Mouse (Mus musculus) thymus, postnatal 14 days (tissue): ENCODE data around the gene Efhc2.

ENCODE experiments used
- DNase-seq: peaks from one replicate; pipeline ENCODE4 v3.0.0; 2021

The Efhc2 gene

DNA sequence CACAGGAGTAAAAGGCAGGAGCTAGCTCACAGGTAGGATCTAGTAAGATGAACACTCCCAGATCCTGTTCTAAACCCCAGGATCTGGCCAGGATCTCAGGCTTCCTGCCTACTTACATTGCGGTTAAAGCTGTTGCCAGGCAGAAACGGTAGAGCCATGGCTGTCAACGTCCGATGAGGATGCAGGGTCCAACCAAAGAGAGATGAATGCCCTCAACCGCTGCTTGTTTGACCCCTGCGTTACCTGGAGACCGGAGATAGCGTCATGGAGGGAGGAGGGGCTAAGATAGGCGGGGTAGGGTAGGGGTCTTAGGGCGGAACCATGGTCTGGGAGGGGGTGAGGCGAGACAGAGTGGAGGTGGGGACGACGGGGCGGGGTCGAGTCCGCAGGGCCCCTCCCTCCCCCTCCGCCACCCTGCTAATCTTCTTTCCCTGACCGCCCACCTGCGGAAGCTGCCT lies at the start of gene Efhc2:
Efhc2 (minus strand) TSS at position 243 of the 458 bp plus-strand sequence.
- DNase-seq = peak; percentile 2

GRCm38 (mm10) chrX:17365114-17365513 lies 45.9 kb upstream of the Efhc2 start:
- DNase-seq = no peak

GRCm38 (mm10) chrX:17300349-17300880 lies 18.8 kb downstream of the Efhc2 start:
- no peak for DNase-seq

DNA sequence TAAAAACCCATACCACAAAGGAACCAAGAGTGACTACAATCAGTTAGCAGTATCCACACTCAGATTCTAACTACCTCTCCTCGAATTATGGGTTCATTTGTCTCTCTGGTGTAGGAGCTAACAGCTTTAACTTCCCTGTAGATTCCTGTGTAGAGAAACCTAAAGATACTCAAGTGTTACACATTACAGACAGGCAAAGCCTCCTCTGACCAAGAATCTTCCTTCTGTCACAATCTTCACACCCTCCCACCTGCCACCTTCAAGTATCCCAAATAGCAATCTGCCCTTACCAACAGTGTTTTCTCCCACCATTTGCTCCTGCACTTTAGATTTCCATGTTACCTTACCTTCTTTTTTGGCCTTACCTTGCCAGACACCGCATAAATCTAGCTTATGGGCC lies 35.3 kb downstream of the Efhc2 start:
- no peak for DNase-seq

DNA sequence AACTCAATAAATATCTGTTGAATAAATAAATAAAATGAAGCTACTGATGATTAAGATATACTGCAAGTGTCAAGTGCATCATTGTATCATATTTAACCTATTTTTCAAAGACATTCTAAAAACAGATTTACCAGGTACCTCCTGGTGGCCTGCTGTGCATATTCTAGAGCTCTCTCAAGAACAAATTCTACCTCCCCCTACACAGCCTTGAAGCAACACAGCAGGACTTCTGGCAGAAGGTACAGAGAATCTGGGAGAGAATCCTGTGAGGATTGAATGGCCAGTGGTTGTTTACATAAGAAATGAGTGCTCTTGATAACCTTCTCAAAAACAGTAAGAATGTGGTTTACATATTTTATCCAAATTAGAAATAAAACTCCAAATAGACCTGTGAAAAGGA lies 94.0 kb downstream of the Efhc2 start:
- no peak for DNase-seq

GRCm38 (mm10) chrX:17217451-17217850 lies 101.7 kb downstream of the Efhc2 start:
- no peak for DNase-seq

DNA sequence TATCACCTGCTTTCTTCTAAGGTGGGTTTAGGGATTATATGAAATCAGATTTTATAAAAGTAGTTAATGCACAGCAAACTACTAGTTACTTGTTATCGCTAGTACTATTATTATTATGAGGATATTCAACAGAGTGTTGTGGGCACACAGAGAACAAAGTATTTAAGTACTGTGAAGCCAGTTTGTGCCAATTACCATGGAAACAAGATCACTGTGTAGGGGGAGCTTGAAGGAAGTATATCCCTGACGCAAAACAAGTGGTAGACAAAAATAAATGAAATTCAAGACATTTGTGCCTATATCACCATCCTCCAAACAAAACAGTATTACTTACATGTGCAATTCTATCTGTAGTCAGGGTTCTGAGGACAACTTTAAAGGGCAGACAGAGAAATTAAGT lies 105.7 kb downstream of the Efhc2 start:
- DNase-seq = no peak

- no peak for DNase-seq
Measured at GRCm38 (mm10) chrX:17175748-17176147, 143.4 kb downstream of the Efhc2 start.

GRCm38 (mm10) chrX:17165638-17166037 lies 153.5 kb downstream of the Efhc2 start:
- DNase-seq = peak; percentile 2
